Mouse (Mus musculus) bone marrow, adult 2 months (tissue): ENCODE data around the gene Vmp1.

Experiments used
- CTCF ChIP-seq: fragments of 200-500 bp; IDR thresholded peaks from 2 replicates; pipeline ENCODE4 v1.5.1; 2011; ENCODE audit warnings: low read length, control low read depth; ENCODE audit not compliant: control insufficient read depth, insufficient read depth
- POLR2A ChIP-seq: fragments of 200-500 bp; IDR thresholded peaks from 2 replicates; pipeline ENCODE4 v1.6.1; 2011; ENCODE audit warnings: low read depth, mild to moderate bottlenecking, control low read depth, low read length, borderline replicate concordance; ENCODE audit not compliant: control insufficient read depth

- no peak for TF ChIP-seq POLR2A
- TF ChIP-seq CTCF: no peak
Observed at GRCm38 (mm10) chr11:86575632-86576378, 107.8 kb downstream of the Vmp1 start.
